Mouse (Mus musculus) midbrain, embryonic 14.5 days (tissue): ENCODE results near the gene Lep. TPM values are rescaled to one million over a fixed set of nuclear protein-coding genes. Genes with fewer than 3 reads are reported as not detected.
A peak's percentile ranks its signal among the peaks of the same experiment; 100 is the strongest.

ENCODE experiments used
- ATAC-seq: fragments of 200-750 bp; cut with Nextera tagmentation; 2 replicates; pipeline ENCODE4 v1.8.0; 2017; ENCODE audit warnings: moderate number of reproducible peaks, moderate library complexity; ENCODE audit not compliant: low FRiP score, low TSS enrichment
- DNase-seq: peaks from one replicate; pipeline ENCODE4 v3.0.0-alpha.2; 2015
- H3K27ac ChIP-seq: fragments of 300-500 bp; sonication (generic); replicated peaks from 2 replicates; pipeline ENCODE4 v1.5.1; 2014; ENCODE audit warnings: mild to moderate bottlenecking, low read depth, low read length, moderate library complexity
- H3K27me3 ChIP-seq: fragments of 300-500 bp; sonication (generic); 2 replicates; pipeline ENCODE4 v1.6.1; 2014; ENCODE audit warnings: low read length, control low read depth, mixed read lengths; ENCODE audit not compliant: control insufficient read depth, insufficient read depth
- H3K36me3 ChIP-seq: fragments of 300-500 bp; sonication (generic); 2 replicates; pipeline ENCODE4 v1.6.1; 2014; ENCODE audit warnings: low read length, control low read depth; ENCODE audit not compliant: control insufficient read depth, insufficient read depth
- H3K4me1 ChIP-seq: fragments of 300-500 bp; sonication (generic); 2 replicates; pipeline ENCODE4 v1.6.1; 2014; ENCODE audit warnings: mild to moderate bottlenecking, antibody characterized with exemption, low read length, control low read depth; ENCODE audit not compliant: control insufficient read depth, insufficient read depth
- H3K4me2 ChIP-seq: fragments of 300-500 bp; sonication (generic); 2 replicates; pipeline ENCODE4 v1.6.1; 2014; ENCODE audit warnings: mild to moderate bottlenecking, low read length, moderate library complexity
- H3K4me3 ChIP-seq: fragments of 300-500 bp; sonication (generic); replicated peaks from 2 replicates; pipeline ENCODE4 v1.5.1; 2014; ENCODE audit warnings: low read depth, low read length
- H3K9ac ChIP-seq: fragments of 300-500 bp; sonication (generic); replicated peaks from 2 replicates; pipeline ENCODE4 v1.6.1; 2014; ENCODE audit warnings: mild to moderate bottlenecking, low read length, moderate library complexity
- H3K9me3 ChIP-seq: fragments of 300-500 bp; sonication (generic); 2 replicates; pipeline ENCODE4 v1.6.1; 2016; ENCODE audit warnings: low read length, control low read depth, mixed read lengths; ENCODE audit not compliant: control insufficient read depth
- WGBS: fragments of 180-500 bp; shearing (Covaris S2); extraction: QIAGEN DNeasy Blood & Tissue Kit; methylation state at CpG from one replicate; pipeline ENCODE4 v1.1.7; 2014; 5-methylcytosine and 5-hydroxymethylcytosine counted together
- polyA plus RNA-seq: library from polyadenylated mRNA; unstranded; fragments of >200 nt; fragmentation: Nextera tagmentation; extraction: Ambion mirVana; gene quantifications from 2 replicates; pipeline ENCODE4 v1.2.1, GENCODE M21; 2014

Lep gene
- polyA plus RNA-seq, 1 experiment from 2014 or later: not detected

DNA sequence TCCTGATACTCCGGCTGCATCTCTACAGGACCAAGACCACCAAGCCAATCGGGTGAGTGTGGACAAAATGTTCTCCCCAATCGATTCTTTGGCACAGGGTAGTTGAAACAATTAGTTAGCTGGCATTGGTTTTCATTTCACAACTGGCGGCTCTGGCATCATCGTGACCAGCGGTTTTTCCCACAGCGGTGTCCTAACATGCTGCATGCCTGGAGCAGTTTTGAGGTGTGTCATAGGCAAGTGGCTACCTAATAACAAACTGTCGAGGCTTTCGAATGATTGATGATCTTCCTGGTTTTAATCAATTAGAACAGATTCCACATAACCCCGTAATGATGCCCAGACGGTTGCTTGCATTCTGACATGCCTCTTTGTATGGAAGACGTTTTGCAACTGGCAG is 27.6 kb upstream of the Lep start:
- Histone ChIP-seq H3K4me1 (0 out of 2 replicates have a peak, but pooled peaks cover 12% of the 10 kb centered on the region), H3K9me3 (peaks cover 4% of the 10 kb centered on the region; the same call in 1 of the 2 replicates), H3K27me3 (no peaks in the 10 kb centered on the region), H3K9ac (no peak overlapping the region), H3K4me3 (no peak overlapping the region), H3K36me3 (no peaks in the 10 kb centered on the region), H3K27ac (no peak overlapping the region), H3K4me2 (no peak overlapping the region)
- 93% methylated on average over 12 of the region's 12 CpGs for WGBS
- DNase-seq (no peak), ATAC-seq (no peak)

DNA sequence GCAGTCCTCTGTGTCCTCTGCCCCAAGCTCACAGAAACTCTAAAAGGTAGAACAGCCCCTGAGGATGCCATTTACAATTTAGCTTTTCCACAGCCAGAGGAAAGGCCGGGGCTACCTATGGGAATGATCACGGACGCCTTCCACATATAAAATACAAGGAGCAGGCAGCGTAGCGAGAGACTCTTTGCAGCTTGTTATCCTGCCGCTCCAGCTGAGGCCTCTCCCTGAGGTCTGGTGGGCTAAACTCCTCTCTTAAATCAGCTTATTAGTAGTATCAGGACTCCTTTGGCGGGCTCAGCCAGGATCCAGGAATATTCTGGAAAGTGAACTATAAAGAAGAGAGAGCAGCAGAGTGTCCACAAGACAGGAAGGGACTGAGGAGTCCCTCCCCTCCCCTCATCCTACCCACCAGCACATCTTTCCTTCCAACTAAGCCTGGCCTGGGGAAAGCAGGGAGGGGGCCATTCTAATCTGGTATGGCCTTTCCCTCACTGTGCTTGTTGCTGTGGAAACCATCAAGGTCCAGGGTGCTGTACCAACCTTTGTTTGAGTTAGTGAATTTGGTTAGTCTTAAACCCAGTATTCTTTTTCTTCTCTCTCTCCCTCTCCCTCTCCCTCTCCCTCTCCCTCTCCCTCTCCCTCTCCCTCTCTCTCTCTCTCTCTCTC is 25.9 kb upstream of the Lep start:
- no peaks in the 10 kb centered on the region for H3K36me3 ChIP-seq
- H3K9me3 ChIP-seq: peaks cover 4% of the 10 kb centered on the region; the same call in 1 of the 2 replicates
- H3K27ac ChIP-seq: peak overlapping the region; percentile 64
- DNase-seq (peak; percentile 66), ATAC-seq (peak; percentile 44; the same call in 1 of the 2 replicates)
- H3K4me2 ChIP-seq: no peak overlapping the region
- H3K4me3 ChIP-seq: no peak overlapping the region
- H3K9ac ChIP-seq: no peak overlapping the region
- H3K4me1 ChIP-seq: 0 out of 2 replicates have a peak, but pooled peaks cover 12% of the 10 kb centered on the region
- H3K27me3 ChIP-seq: no peaks in the 10 kb centered on the region
- WGBS: 29% methylated on average over 7 of the region's 7 CpGs

DNA sequence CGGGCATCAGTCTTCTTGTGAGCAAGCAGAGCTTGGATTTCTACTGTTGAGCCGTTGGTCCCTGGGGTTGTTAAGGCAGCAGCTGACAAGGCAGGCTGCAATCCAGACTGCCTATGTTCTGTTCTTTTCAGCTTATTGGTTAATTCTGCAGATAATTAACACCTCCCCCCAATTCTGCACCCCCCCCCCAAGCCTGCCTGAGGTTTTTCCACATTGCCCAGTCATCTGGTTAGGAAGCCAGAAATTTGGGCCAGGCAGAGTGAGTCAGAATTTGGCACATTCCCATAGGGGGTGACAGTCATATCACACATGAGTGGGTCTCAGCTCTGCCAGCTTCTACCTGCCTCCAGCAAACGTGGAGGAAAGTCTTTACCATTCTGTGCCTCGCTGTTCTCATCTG is 23.3 kb upstream of the Lep start:
- Histone ChIP-seq H3K27ac (no peak overlapping the region), H3K4me2 (no peak overlapping the region), H3K4me3 (no peak overlapping the region), H3K9me3 (no peaks in the 10 kb centered on the region), H3K27me3 (no peaks in the 10 kb centered on the region), H3K9ac (no peak overlapping the region), H3K36me3 (no peaks in the 10 kb centered on the region), H3K4me1 (0 out of 2 replicates have a peak, but pooled peaks cover 12% of the 10 kb centered on the region)
- DNase-seq (peak; percentile 41), ATAC-seq (peak; percentile 28; the same call in 1 of the 2 replicates)
- WGBS: 57% methylated on average over 4 of the region's 4 CpGs

DNA sequence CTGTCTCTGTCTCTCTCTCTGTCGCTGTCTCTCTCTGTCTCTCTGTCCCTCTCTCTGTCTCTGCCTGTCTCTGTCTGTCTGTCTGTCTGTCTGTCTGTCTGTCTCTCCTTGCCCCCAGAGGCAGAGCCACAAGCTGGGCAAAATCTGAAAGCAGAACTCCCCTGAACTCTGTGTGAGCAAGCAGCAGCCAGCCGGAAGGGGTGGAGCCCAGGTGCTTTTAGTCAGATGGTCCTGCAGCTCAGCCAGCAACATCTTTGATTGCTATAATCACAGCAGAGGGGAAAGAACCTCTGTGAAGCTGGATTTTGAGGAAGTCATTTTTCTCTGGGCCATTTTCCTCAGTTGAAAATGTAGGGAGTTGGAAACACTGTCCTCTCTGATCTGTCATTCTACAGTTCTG is 19.8 kb upstream of the Lep start:
- Histone ChIP-seq H3K36me3 (no peaks in the 10 kb centered on the region), H3K27ac (no peak overlapping the region), H3K9ac (no peak overlapping the region), H3K4me3 (no peak overlapping the region), H3K4me2 (no peak overlapping the region), H3K4me1 (0 out of 2 replicates have a peak, but pooled peaks cover 3% of the 10 kb centered on the region), H3K9me3 (no peaks in the 10 kb centered on the region), H3K27me3 (no peaks in the 10 kb centered on the region)
- WGBS: 85% methylated on average over 2 of the region's 2 CpGs
- ATAC-seq (no peak), DNase-seq (no peak)

DNA sequence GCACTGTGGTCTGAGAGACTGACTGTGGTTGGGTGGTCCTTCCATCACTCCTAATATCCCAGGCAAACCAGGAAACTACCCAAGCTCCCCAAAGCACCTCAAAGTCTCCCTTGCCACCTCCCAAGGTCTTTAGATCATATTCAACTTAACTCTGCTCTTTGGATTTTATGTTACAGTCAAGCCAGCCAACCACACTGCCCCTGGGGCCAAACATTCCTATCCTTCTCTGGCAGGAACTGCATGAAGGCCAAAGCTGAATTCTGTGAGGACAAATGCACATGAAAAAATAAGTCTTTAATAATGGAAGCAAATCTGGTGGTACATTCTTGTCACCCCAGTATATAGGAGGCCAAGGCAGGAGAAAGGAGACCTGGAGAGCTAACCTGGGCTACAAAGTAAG is 16.0 kb upstream of the Lep start:
- Histone ChIP-seq H3K4me2 (no peak overlapping the region), H3K4me1 (no peaks in the 10 kb centered on the region), H3K36me3 (no peaks in the 10 kb centered on the region), H3K9me3 (no peaks in the 10 kb centered on the region), H3K27me3 (no peaks in the 10 kb centered on the region), H3K27ac (no peak overlapping the region), H3K9ac (no peak overlapping the region), H3K4me3 (no peak overlapping the region)
- no peak for DNase-seq
- no peak for ATAC-seq

DNA sequence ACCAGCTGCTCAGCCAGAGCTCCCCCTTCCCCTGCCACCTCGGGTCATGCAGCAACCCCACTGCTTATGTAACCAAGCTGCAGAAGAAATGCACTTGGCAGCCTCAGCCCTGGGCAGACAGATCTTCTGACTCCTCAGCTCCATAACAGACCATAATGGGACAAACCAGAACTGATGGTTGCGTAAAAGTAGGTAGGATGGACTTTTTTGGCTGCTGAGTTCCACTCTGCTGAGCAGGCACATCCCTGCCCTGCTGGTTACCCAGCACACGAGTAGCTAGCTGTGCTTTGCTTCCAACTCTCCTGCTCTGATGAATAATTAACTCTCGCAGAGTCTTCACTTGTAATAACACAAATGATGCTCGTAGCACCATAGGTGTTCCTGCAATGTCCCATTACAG is 10.1 kb upstream of the Lep start:
- no peaks in the 10 kb centered on the region for H3K27me3 ChIP-seq
- peaks cover 8% of the 10 kb centered on the region; the same call in 1 of the 2 replicates for H3K4me1 ChIP-seq
- ATAC-seq (no peak), DNase-seq (no peak)
- H3K9ac ChIP-seq: no peak overlapping the region
- no peak overlapping the region for H3K27ac ChIP-seq
- H3K9me3 ChIP-seq: no peaks in the 10 kb centered on the region
- 51% methylated on average over 5 of the region's 5 CpGs for WGBS
- no peak overlapping the region for H3K4me2 ChIP-seq
- H3K4me3 ChIP-seq: no peak overlapping the region
- no peaks in the 10 kb centered on the region for H3K36me3 ChIP-seq

DNA sequence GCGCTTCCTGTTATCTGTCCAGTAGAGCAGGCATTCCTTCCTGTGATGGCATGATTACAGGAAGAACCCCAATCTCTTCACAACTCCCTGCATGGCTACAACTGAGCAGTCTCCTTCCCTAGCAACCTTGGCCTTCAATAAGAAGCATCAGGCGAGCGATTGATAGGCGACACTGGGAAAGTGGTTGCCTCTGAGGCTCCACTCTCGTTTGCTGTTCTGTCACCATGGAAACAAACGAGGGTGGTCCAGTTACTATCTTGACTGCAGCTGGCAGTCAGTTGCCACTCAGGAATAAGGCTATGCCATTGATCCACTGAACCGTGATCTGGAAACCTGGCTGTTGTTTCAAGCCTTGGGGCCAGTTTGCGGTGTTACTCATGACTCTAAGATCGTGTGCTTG is 7.8 kb upstream of the Lep start:
- WGBS: 55% methylated on average over 9 of the region's 9 CpGs
- H3K36me3 ChIP-seq: no peaks in the 10 kb centered on the region
- H3K27me3 ChIP-seq: no peaks in the 10 kb centered on the region
- no peak overlapping the region for H3K9ac ChIP-seq
- no peaks in the 10 kb centered on the region for H3K9me3 ChIP-seq
- no peak overlapping the region for H3K4me2 ChIP-seq
- DNase-seq (peak; percentile 76), ATAC-seq (no peak)
- H3K27ac ChIP-seq: peak overlapping the region; percentile 20; the same call in 1 of the 2 replicates
- no peak overlapping the region for H3K4me3 ChIP-seq
- peaks cover 8% of the 10 kb centered on the region; the same call in 1 of the 2 replicates for H3K4me1 ChIP-seq

DNA sequence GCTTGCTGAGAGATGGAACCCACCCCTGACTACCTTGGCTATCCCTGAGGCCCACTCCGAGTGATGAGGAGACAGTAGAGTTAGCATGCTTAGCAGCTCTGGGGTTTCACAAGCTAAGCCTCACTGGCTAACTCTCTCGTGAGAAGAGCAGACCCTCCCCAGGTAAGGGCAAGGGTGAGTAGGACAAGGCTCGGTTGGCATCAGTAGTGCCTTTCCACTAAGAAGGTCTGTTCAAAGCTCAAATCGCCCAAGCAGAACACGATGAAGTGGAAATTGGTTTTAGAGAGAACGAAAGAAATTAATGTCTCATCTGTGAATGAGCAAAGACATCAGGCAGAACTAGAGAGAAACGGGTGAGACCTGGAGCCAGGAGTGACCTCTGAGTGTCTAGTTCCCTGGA is 6.8 kb upstream of the Lep start:
- Histone ChIP-seq H3K4me3 (no peak overlapping the region), H3K9ac (no peak overlapping the region), H3K27ac (no peak overlapping the region), H3K9me3 (no peaks in the 10 kb centered on the region), H3K4me2 (no peak overlapping the region), H3K4me1 (peaks cover 8% of the 10 kb centered on the region; the same call in 1 of the 2 replicates), H3K27me3 (no peaks in the 10 kb centered on the region), H3K36me3 (no peaks in the 10 kb centered on the region)
- WGBS: 83% methylated on average over 7 of the region's 7 CpGs
- no peak for ATAC-seq
- no peak for DNase-seq

DNA sequence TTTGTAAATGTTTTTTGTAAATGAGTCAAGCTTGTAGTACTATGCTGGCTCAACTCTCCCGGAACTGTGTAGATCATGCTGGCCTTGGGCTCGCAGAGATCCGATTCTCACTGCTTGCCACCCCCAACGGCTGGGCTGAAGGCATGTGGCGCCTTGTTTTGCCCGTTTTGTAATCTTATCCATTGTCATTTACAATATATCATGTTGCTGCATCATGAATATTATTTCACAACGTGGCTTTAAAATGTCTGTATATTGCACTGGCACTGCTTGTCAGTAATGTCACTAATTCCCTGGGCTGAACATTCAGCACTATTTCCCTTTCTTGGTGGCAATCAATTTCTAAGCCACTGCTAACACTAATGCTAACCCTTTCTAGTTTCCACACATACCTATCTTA is 3.6 kb upstream of the Lep start:
- Histone ChIP-seq H3K27me3 (no peaks in the 10 kb centered on the region), H3K27ac (no peak overlapping the region), H3K4me1 (no peaks in the 10 kb centered on the region), H3K4me2 (no peak overlapping the region), H3K9ac (no peak overlapping the region), H3K9me3 (no peaks in the 10 kb centered on the region), H3K4me3 (no peak overlapping the region), H3K36me3 (no peaks in the 10 kb centered on the region)
- WGBS: 86% methylated on average over 7 of the region's 7 CpGs
- DNase-seq (no peak), ATAC-seq (no peak)
